Mouse (Mus musculus) small intestine, adult 2 months (tissue): ENCODE results near the gene Med24.

Experiments
- CTCF ChIP-seq: fragments of 200-500 bp; IDR thresholded peaks from 2 replicates; pipeline ENCODE4 v1.5.1; 2012; ENCODE audit warnings: low read depth, mild to moderate bottlenecking, control low read depth, inconsistent platforms, low read length, moderate library complexity, mixed read lengths; ENCODE audit not compliant: insufficient replicate concordance, insufficient read length; ENCODE audit errors: extremely low read depth
- POLR2A ChIP-seq: fragments of 200-500 bp; IDR thresholded peaks from 2 replicates; pipeline ENCODE4 v1.6.1; 2012; ENCODE audit warnings: low read depth, mild to moderate bottlenecking, control low read depth, inconsistent platforms, low read length, moderate library complexity

- TF ChIP-seq CTCF (no peak), POLR2A (no peak)
Observed at GRCm38 (mm10) chr11:98695408-98695807, 33.8 kb downstream of the Med24 start.
